Mouse (Mus musculus): ENCODE results near the gene Uso1.
A peak's percentile ranks its signal among the peaks of the same experiment; 100 is the strongest.

Gene Uso1

DNA sequence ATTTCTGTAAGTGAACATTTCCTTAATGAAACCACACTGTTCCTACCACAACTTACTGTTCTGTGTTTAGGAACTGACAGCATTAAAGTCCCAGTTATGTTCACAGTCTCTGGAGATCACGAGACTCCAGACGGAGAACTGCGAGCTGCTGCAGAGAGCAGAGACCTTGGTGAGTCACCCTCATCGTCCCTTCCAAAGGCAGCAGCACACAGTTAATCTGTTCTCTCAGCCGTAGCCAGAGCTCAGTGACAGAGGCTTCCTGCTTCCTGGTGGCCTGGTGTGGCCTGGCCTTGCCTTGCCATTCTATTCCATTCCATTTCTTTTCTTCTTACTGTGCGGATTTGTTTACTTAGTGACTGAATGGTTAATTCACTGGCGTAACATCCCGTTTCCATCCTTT is 60.5 kb downstream of the Uso1 start:
- DNase-seq, result no peak

GRCm38 (mm10) chr5:92204162-92205036 is 66.7 kb downstream of the Uso1 start:
- no peak for DNase-seq

DNA sequence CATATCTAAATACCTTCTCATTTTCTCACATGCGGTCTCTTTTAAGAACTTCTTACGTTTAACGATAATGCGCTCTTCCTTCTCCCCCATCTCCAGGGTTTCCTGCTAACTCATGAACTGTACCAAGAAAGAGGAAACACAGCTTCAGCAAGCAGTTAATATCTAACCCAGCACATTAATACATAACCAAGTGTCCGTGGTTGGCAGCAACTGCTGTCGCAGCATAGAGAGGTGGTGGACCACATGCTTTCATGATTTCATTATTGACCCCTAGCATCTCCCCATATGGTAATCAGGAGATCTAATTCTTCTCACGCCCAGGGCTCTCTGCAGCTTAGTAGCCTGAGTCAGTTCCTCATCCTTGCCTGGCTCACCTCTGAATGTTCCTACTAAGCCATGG is 67.4 kb downstream of the Uso1 start:
- no peak for DNase-seq

- DNase-seq, result peak; percentile 19 to 56
Measured at GRCm38 (mm10) chr5:92205706-92206105, 68.0 kb downstream of the Uso1 start.

DNA sequence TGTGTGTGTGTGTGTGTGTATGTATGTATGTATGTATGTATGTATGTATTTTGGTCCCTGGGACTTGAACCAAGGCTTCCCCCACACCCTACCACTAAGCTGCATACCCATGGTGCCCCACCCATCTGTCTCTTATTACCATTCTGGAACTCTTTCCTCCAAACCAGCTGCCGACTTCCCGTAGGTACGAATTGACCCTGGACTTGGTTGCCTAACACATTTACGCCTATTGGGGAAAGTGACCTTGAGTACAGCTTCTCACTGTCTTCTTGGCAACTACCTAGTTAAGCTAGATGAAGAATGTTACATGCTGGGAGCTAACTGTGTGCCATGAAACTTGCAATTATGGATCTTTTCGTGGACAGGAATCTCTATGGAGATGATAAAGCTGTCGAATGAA is 68.4 kb downstream of the Uso1 start:
- DNase-seq, result no peak

- no peak for DNase-seq
Measured at GRCm38 (mm10) chr5:92210205-92210604, 72.5 kb downstream of the Uso1 start.

DNA sequence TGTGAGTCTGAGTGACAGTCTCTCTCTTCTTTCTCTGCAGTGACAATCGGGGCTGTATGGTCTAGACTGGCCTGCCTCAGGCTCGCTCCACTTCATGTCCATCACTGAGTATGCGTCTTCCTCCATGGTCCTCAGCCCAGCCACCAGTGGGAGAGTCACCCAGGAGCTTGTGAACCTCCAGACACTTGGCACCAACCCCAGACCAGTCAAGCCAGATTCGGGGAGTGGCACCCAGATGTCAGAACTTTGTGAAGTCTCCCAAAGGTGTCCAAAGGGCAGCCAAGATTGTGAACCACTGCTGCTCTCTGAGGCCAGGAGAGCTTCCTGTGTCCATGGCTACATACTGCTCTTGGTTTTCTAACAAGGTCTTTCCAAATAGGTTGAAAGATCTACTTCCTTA is 74.5 kb downstream of the Uso1 start:
- no peak for DNase-seq

GRCm38 (mm10) chr5:92215308-92215707 is 77.6 kb downstream of the Uso1 start, which contains the start of gene U90926:
TSS of gene U90926 (minus strand) at chr5:92215408.
- DNase-seq, result no peak

DNA sequence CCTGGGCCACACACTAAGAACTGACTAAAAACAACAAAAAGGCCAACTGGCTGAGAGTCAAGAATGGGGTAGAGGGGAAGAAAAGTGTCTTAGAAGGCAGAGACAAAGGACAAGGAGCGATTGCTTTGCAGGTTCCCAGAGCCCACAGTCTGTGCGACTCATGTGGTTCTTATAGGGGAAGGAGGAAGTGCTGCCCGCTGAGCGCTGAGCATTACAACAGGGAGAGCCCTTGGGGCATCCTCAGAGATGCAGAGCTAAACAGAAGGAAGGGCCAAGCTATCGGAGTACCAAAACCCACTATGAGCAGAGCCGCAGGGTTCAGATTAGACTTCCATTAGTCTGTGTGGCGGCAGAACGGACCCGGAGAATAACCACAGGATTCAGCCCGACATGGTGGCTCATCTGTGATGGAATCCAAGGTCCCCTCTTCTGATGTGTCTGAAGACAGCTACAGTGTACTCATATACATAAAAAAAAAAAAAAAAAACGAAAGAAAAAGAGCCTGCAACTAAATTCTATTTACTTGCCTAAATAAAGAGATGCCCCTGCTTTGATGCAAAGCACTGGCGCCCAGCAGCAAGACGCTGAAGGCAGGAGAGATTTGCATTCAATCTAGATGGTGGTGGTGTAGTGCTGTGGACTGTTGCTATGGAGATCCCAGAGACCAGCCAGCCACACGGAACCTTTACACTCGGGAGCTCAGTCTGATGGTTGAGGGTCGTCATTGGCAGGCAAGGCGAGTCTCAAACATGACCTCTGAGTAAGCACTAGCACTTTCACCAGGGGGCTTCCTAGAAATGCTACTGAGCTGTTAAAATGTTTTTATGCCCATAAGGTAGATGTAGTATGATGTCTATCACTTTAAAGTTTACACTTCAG is 81.4 kb downstream of the Uso1 start:
- DNase-seq, result no peak

GRCm38 (mm10) chr5:92219826-92220225 is 82.1 kb downstream of the Uso1 start:
- no peak for DNase-seq

- DNase-seq, result no peak
Measured at GRCm38 (mm10) chr5:92220287-92220902, 82.7 kb downstream of the Uso1 start.

- DNase-seq, result no peak
Measured at GRCm38 (mm10) chr5:92227782-92228181, 90.0 kb downstream of the Uso1 start.

DNA sequence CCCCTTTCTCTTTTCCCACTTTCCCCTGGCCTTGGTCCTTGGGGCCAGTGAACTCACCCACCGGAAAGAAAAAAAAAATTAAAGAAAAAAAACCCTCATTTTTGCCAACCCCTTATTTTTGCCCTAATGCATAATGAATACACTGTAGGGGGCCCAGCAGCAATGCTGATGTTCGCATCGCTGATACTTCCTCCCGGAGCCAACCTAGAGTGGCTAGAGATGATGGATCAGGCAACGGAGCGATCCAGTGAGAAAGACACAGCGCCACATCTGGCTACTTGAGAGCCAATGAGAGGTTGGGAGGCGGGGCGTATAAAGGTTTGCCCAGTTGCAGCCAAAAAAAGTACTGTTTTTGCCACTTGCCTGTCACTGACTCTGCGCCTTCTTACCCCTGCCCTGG is 91.0 kb downstream of the Uso1 start:
- DNase-seq, result no peak

DNA sequence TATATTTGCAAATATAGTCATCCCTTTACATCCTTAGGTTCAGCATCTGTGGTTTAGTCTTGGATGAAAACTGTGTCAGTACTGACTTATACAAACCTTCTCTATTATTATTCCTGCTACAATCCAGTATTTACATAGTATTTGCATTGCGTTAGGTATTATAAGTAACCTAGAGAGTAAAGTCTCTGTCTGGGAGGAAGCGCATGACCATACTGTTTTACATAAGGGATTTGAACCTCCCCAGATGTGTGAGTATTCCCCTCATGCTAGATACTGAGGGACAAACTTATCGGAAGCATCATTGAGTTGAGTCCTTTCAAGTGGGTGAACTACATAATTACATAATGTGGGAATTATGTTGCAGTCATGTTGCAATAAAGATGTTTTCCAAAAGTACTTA is 91.8 kb downstream of the Uso1 start:
- no peak for DNase-seq

GRCm38 (mm10) chr5:92230306-92230705 is 92.6 kb downstream of the Uso1 start:
- DNase-seq, result no peak

- no peak for DNase-seq
Measured at GRCm38 (mm10) chr5:92231836-92232235, 94.1 kb downstream of the Uso1 start.

DNA sequence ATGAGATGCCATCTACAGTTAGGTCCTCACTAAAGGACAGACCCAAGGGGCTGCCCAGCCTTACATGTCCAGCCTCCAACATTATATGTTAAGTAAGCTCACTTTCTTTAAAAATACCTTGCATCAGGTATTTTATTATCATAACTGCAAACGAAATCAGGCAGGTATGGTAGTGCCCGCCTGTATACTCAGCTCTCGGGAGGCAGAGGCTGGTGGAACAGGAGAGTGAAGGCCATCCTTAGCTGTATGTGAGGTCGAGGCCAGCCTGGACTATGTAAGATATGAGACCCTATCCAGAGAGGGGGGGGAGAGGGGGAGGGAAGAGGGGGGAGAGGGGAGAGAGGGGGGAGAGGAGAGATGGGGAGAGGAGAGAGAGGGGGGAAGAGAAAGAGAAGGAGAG is 95.6 kb downstream of the Uso1 start:
- no peak for DNase-seq

DNA sequence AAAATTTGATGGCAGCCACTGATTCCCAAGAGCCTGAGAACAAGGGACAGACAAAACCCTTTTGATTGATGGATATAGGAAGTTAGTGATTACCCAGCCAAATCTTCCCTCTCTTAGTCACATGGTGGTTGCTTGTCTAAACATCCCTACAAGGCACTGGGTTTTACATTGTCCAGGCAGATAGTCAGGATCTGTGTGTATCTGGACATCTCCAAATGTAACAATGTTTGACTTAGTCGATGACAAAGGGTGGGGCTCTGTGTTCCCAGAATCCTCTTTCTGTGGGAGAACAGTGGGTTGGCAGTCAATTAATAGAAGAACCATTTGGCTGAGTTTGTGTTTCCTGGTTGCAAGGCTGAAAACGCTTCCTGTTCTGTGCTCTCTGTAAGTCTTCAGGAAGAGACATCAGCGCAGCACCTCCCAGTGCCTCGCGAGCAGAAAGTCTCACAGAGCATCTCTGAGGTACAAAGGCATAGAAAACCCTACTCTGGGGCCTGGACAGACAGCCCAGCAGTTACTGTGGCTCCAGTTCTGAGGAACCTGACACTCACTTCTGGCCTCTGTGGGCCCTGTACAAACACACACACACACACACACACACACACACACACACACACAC is 97.3 kb downstream of the Uso1 start:
- peak in 1 of 2 experiments; percentile 21 for DNase-seq

- DNase-seq, result peak; percentile 70 to 78
Measured at GRCm38 (mm10) chr5:92239333-92240232, 101.8 kb downstream of the Uso1 start.

GRCm38 (mm10) chr5:92240769-92241168 is 103.0 kb downstream of the Uso1 start:
- no peak for DNase-seq

- no peak for DNase-seq
Measured at GRCm38 (mm10) chr5:92244900-92245299, 107.2 kb downstream of the Uso1 start.

DNA sequence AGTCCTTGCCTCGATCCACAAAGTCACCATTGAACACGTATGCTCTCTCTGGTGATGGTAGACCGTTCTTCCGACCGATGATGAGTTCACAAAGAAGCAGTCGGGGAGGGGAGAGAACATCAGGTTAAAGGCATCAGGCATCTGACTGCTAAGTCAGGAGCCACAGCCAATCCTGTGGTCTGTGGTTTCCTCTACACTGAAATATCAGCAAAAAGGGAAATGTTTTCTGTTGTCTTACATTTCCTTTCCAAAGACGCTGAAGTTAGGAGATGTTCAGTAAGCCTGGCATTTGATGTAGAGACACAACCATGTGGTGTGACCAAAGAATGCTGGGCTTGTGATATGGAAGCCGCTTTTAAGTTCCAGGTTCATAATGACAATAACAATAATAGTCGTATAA is 107.7 kb downstream of the Uso1 start:
- peak in 1 of 2 experiments; percentile 9 for DNase-seq
